Mouse (Mus musculus) testis, adult 2 months (tissue): ENCODE data around the gene Tcf3.

Experiments
- CTCF ChIP-seq: fragments of 200-500 bp; IDR thresholded peaks from 2 replicates; pipeline ENCODE4 v1.5.1; 2012; ENCODE audit warnings: low read depth, mild to moderate bottlenecking, inconsistent platforms, low read length, moderate library complexity; ENCODE audit not compliant: control insufficient read depth, insufficient read depth, insufficient replicate concordance
- POLR2A ChIP-seq: fragments of 200-500 bp; IDR thresholded peaks from 2 replicates; pipeline ENCODE4 v1.6.1; 2012; ENCODE audit warnings: low read depth, mild to moderate bottlenecking, inconsistent platforms, low read length, moderate library complexity; ENCODE audit not compliant: control insufficient read depth

DNA sequence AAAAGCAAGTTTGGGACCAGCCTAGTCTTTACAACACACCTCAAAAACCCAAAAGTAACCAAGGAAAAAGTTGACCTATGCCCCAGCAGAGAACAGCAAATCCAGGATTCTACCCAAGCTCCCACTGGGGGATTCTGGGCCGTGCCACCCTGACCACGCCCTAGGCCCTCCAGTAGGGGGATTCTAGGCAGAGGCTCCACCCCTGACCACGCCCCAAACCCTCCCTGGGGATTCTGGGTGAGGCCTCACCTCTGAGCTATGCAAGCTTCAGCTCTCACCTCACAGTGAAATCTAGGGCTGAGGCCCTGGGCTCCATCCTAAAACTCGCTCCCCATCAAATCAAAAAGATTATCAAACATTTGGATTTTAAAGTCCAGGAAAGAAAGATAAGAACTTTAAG, 9.9 kb downstream of the Tcf3 start:
- no peak for TF ChIP-seq CTCF
- TF ChIP-seq POLR2A = no peak
